Mouse (Mus musculus): ENCODE data around the gene Scel.

DNA sequence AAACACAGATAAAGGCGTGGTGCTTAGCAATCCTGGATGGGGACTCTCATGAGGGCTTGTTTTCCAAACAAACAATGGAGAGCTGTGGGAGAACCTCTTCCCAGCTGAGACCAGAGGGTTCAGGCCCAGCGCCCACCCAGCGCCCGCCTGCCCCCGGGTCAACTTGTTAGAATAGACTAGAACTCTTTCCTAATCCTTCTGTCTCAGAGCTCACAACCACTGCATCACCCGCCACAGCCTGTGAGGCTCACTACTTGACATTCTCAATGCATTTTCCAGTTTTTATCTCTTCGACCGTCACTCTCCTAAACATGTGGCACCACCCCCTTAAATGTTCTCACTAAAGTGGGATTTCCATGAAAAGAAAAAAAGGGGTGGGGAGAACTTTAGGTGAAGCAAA is 14.9 kb upstream of the Scel start:
- TF ChIP-seq POLR2A (IDR thresholded peaks at IDR 0.05; ENCODE audit: borderline replicate concordance, control insufficient read depth, low read depth, low read length) (no peak), CTCF (IDR thresholded peaks at IDR 0.05; ENCODE audit: control insufficient read depth, insufficient read depth, low read length) (no peak)

All from bone marrow, adult 2 months (tissue).